In genomic region chr14:15524245-15525033, GRCm38 (mm10) we compare ENCODE assay signal across 20 mouse cellular contexts.
DNase-seq lines count a peak whose midpoint lies in the region; ATAC-seq lines count a peak whose summit lies in the region.
"Had no signal": no experiment of that assay in that cellular context is flagged by ENCODE, and none has a peak within 500 bp of the region (broad histone marks: within the 10 kb centered on the region; RNA-seq: fewer than 3 reads in every experiment).

No protein-coding gene starts in this region.

- peak; percentile 6 to 31 for DNase-seq in heart, adult 18-20 months
- DNase-seq in lung, adult 18-20 months: no peak
- peak; percentile 33 for DNase-seq in kidney, postnatal 14 days
- DNase-seq in cerebellum, postnatal 4 days (ENCODE audit: low spot score in 2 of 2): no peak
- DNase-seq: adrenal gland, postnatal 10 days; cerebellum, adult 2 months; gastrocnemius, adult 2 months; liver; thymus, postnatal 25 days had no signal

- no peak overlapping the region for H3K27ac ChIP-seq in heart, embryonic 12.5 days (ENCODE audit: poor library complexity, severe bottlenecking)
- no peak overlapping the region for H3K27ac ChIP-seq in intestine, embryonic 16.5 days (ENCODE audit: low read length)
- H3K27ac ChIP-seq in intestine, embryonic 15.5 days: no peak overlapping the region
- peak overlapping the region; percentile 36 for H3K27ac ChIP-seq in lung, embryonic 16.5 days (ENCODE audit: low read length)
- H3K27ac ChIP-seq: embryonic facial prominence, embryonic 15.5 days; gastrocnemius, adult 2 months; layer of hippocampus, adult 2 months; limb, embryonic 10.5 days; midbrain, embryonic 13.5 days; stomach, embryonic 15.5 days had no signal

- H3K36me3 ChIP-seq in heart, embryonic 12.5 days: no peaks in the 10 kb centered on the region
- H3K36me3 ChIP-seq in intestine, embryonic 16.5 days (ENCODE audit: control insufficient read depth, insufficient read depth, low read length): no peaks in the 10 kb centered on the region
- no peaks in the 10 kb centered on the region for H3K36me3 ChIP-seq in intestine, embryonic 15.5 days
- no peaks in the 10 kb centered on the region for H3K36me3 ChIP-seq in lung, embryonic 16.5 days (ENCODE audit: control insufficient read depth, insufficient read depth, low read length)
- H3K36me3 ChIP-seq: embryonic facial prominence, embryonic 15.5 days; limb, embryonic 10.5 days; midbrain, embryonic 13.5 days; stomach, embryonic 15.5 days had no signal

- no peak overlapping the region for H3K4me3 ChIP-seq in heart, embryonic 12.5 days
- no peak overlapping the region for H3K4me3 ChIP-seq in intestine, embryonic 16.5 days (ENCODE audit: low read length)
- H3K4me3 ChIP-seq in intestine, embryonic 15.5 days (replicated peaks): no peak overlapping the region
- no peak overlapping the region for H3K4me3 ChIP-seq in lung, embryonic 16.5 days (ENCODE audit: low read length)
- H3K4me3 ChIP-seq: embryonic facial prominence, embryonic 15.5 days; gastrocnemius, adult 2 months; layer of hippocampus, adult 2 months; limb, embryonic 10.5 days; midbrain, embryonic 13.5 days; stomach, embryonic 15.5 days had no signal

- H3K9ac ChIP-seq in heart, embryonic 12.5 days: no peak overlapping the region
- H3K9ac ChIP-seq in intestine, embryonic 16.5 days (ENCODE audit: low read depth, low read length): no peak overlapping the region
- H3K9ac ChIP-seq in intestine, embryonic 15.5 days: no peak overlapping the region
- no peak overlapping the region for H3K9ac ChIP-seq in lung, embryonic 16.5 days (ENCODE audit: low read length)
- H3K9ac ChIP-seq: embryonic facial prominence, embryonic 15.5 days; midbrain, embryonic 13.5 days; stomach, embryonic 15.5 days had no signal

- no peaks in the 10 kb centered on the region for H3K9me3 ChIP-seq in heart, embryonic 12.5 days (replicated peaks)
- H3K9me3 ChIP-seq in intestine, embryonic 16.5 days (ENCODE audit: control insufficient read depth, low read length): no peaks in the 10 kb centered on the region
- no peaks in the 10 kb centered on the region for H3K9me3 ChIP-seq in intestine, embryonic 15.5 days
- H3K9me3 ChIP-seq in lung, embryonic 16.5 days (ENCODE audit: control insufficient read depth, low read length): no peaks in the 10 kb centered on the region
- H3K9me3 ChIP-seq: embryonic facial prominence, embryonic 15.5 days; limb, embryonic 10.5 days; midbrain, embryonic 13.5 days; stomach, embryonic 15.5 days had no signal

- H3K27me3 ChIP-seq in heart, embryonic 12.5 days (replicated peaks): no peaks in the 10 kb centered on the region
- no peaks in the 10 kb centered on the region for H3K27me3 ChIP-seq in intestine, embryonic 16.5 days (replicated peaks; ENCODE audit: control insufficient read depth, insufficient read depth, low read length)
- H3K27me3 ChIP-seq in intestine, embryonic 15.5 days (replicated peaks): no peaks in the 10 kb centered on the region
- H3K27me3 ChIP-seq in lung, embryonic 16.5 days (ENCODE audit: control insufficient read depth, insufficient read depth, low read depth, low read length): no peaks in the 10 kb centered on the region
- H3K27me3 ChIP-seq: embryonic facial prominence, embryonic 15.5 days; midbrain, embryonic 13.5 days; stomach, embryonic 15.5 days had no signal

- ATAC-seq in heart, embryonic 12.5 days (ENCODE audit: insufficient number of reproducible peaks, low FRiP score): no peak
- ATAC-seq in intestine, embryonic 16.5 days: peak; percentile 50; the same call in 1 of the 2 replicates
- no peak for ATAC-seq in intestine, embryonic 15.5 days
- ATAC-seq in lung, embryonic 16.5 days (ENCODE audit: low read depth): peak; percentile 88
- ATAC-seq: forebrain, embryonic 14.5 days; hindbrain, embryonic 16.5 days; midbrain, embryonic 13.5 days had no signal

- H3K4me1 ChIP-seq in heart, embryonic 12.5 days (replicated peaks): no peaks in the 10 kb centered on the region
- H3K4me1 ChIP-seq in intestine, embryonic 16.5 days (ENCODE audit: control insufficient read depth, insufficient read depth, low read length): no peaks in the 10 kb centered on the region
- H3K4me1 ChIP-seq in intestine, embryonic 15.5 days (replicated peaks): no peaks in the 10 kb centered on the region
- H3K4me1 ChIP-seq in lung, embryonic 16.5 days (replicated peaks; ENCODE audit: control insufficient read depth, insufficient read depth, low read length): no peaks in the 10 kb centered on the region
- H3K4me1 ChIP-seq: embryonic facial prominence, embryonic 15.5 days; limb, embryonic 10.5 days; midbrain, embryonic 13.5 days; stomach, embryonic 15.5 days had no signal

- no peak overlapping the region for H3K4me2 ChIP-seq in heart, embryonic 12.5 days
- H3K4me2 ChIP-seq in intestine, embryonic 16.5 days (ENCODE audit: low read depth, low read length): no peak overlapping the region
- H3K4me2 ChIP-seq in intestine, embryonic 15.5 days (replicated peaks): no peak overlapping the region
- H3K4me2 ChIP-seq in lung, embryonic 16.5 days (ENCODE audit: low read depth, low read length): no peak overlapping the region
- H3K4me2 ChIP-seq: embryonic facial prominence, embryonic 15.5 days; midbrain, embryonic 13.5 days; stomach, embryonic 15.5 days had no signal

Comparison
In these comparisons a context has a peak if more than half of its experiments do, and no peak if none do; other contexts are left out.
1. ATAC-seq: peak in intestine, embryonic 16.5 days (single experiment) and lung, embryonic 16.5 days (single experiment); none in heart, embryonic 12.5 days (single experiment) and intestine, embryonic 15.5 days (single experiment).
2. DNase-seq: peak in heart, adult 18-20 months (2 of 2) and kidney, postnatal 14 days (single experiment); none in lung, adult 18-20 months (0 of 2) and cerebellum, postnatal 4 days (0 of 2).